Mouse (Mus musculus) heart, embryonic 15.5 days (tissue): Measurements from ENCODE around the gene Dnmbp. TPM values are rescaled to one million over a fixed set of nuclear protein-coding genes. Genes with fewer than 3 reads are reported as not detected.

ENCODE experiments used
- ATAC-seq: fragments of 200-750 bp; cut with Nextera tagmentation; replicated peaks from 2 replicates; pipeline ENCODE4 v1.8.0; 2017; ENCODE audit warnings: low read depth, moderate TSS enrichment; ENCODE audit not compliant: insufficient number of reproducible peaks, insufficient read depth, low FRiP score
- H3K27ac ChIP-seq: fragments of 300-500 bp; sonication (generic); 2 replicates; pipeline ENCODE4 v1.5.1; 2015; ENCODE audit warnings: mild to moderate bottlenecking, inconsistent platforms
- H3K27me3 ChIP-seq: fragments of 300-500 bp; sonication (generic); 2 replicates; pipeline ENCODE4 v1.6.1; 2015; ENCODE audit warnings: inconsistent platforms
- H3K36me3 ChIP-seq: fragments of 300-500 bp; sonication (generic); 2 replicates; pipeline ENCODE4 v1.6.1; 2015; ENCODE audit warnings: mild to moderate bottlenecking, inconsistent platforms
- H3K4me1 ChIP-seq: fragments of 300-500 bp; sonication (generic); replicated peaks from 2 replicates; pipeline ENCODE4 v1.6.1; 2015; ENCODE audit warnings: inconsistent platforms
- H3K4me2 ChIP-seq: fragments of 300-500 bp; sonication (generic); 2 replicates; pipeline ENCODE4 v1.6.1; 2015; ENCODE audit warnings: inconsistent platforms, mild to moderate bottlenecking, moderate library complexity
- H3K4me3 ChIP-seq: fragments of 300-500 bp; sonication (generic); 2 replicates; pipeline ENCODE4 v1.5.1; 2015; ENCODE audit warnings: mild to moderate bottlenecking, inconsistent platforms
- H3K9ac ChIP-seq: fragments of 300-500 bp; sonication (generic); 2 replicates; pipeline ENCODE4 v1.6.1; 2015; ENCODE audit warnings: mild to moderate bottlenecking, inconsistent platforms
- H3K9me3 ChIP-seq: fragments of 300-500 bp; sonication (generic); replicated peaks from 2 replicates; pipeline ENCODE4 v1.6.1; 2016; ENCODE audit warnings: inconsistent platforms
- WGBS: fragments of 180-500 bp; shearing (Covaris S2); methylation state at CpG from one replicate; pipeline ENCODE4 v1.1.7; 2015; ENCODE audit warnings: mixed read lengths; 5-methylcytosine and 5-hydroxymethylcytosine counted together
- polyA plus RNA-seq: library from polyadenylated mRNA; unstranded; fragments of >200 nt; fragmentation: Nextera tagmentation; extraction: Ambion mirVana; gene quantifications from 2 replicates; pipeline ENCODE4 v1.2.1, GENCODE M21; 2015

Gene Dnmbp
- polyA plus RNA-seq, 1 experiment from 2014 or later = 8.5 TPM

DNA sequence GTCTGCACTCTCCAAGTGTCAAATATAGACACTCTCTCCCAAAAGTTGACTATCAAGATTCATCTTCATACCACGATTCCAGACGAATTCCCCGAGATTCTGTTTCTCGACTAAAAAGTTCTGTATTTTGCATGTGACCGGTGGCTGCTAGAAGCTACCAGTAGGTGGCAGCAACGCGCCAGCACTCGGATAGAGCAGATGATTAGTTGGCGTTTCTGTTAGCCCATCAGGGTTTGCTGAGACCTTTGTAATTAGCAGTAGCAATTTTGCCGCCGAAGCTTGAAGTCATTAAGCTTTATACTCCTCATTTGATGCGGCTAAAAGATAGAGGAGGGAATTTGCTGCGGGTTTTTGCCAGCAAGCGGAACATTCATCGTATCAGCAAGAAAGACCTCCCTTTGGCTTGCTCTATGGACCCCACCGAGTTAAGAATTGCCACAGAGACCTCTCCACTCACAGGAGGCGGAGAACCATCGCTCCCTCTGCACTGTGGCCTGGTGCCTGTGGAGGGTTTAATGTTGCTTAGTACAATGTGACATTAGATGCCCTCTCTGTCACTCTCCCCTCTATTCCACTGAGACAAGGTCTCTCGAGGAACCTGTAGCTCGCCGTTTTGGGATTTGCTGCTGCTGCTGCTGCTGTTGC lies 107.4 kb downstream of the Dnmbp start:
- Histone ChIP-seq H3K9ac (no peak overlapping the region), H3K27me3 (peaks cover 6% of the 10 kb centered on the region; the same call in 1 of the 2 replicates), H3K4me1 (no peaks in the 10 kb centered on the region), H3K9me3 (no peaks in the 10 kb centered on the region), H3K4me2 (no peak overlapping the region), H3K4me3 (no peak overlapping the region), H3K36me3 (no peaks in the 10 kb centered on the region), H3K27ac (no peak overlapping the region)
- WGBS = 33% methylated on average over 21 of the region's 21 CpGs
- ATAC-seq = no peak

GRCm38 (mm10) chr19:43826855-43827254 lies 113.1 kb downstream of the Dnmbp start:
- H3K4me3 ChIP-seq = no peak overlapping the region
- ATAC-seq = no peak
- H3K4me2 ChIP-seq = no peak overlapping the region
- H3K9ac ChIP-seq = no peak overlapping the region
- no peak overlapping the region for H3K27ac ChIP-seq
- no peaks in the 10 kb centered on the region for H3K9me3 ChIP-seq
- WGBS = 63% methylated on average over 8 of the region's 8 CpGs
- H3K27me3 ChIP-seq = peaks cover 6% of the 10 kb centered on the region; the same call in 1 of the 2 replicates
- H3K4me1 ChIP-seq = no peaks in the 10 kb centered on the region
- H3K36me3 ChIP-seq = no peaks in the 10 kb centered on the region

DNA sequence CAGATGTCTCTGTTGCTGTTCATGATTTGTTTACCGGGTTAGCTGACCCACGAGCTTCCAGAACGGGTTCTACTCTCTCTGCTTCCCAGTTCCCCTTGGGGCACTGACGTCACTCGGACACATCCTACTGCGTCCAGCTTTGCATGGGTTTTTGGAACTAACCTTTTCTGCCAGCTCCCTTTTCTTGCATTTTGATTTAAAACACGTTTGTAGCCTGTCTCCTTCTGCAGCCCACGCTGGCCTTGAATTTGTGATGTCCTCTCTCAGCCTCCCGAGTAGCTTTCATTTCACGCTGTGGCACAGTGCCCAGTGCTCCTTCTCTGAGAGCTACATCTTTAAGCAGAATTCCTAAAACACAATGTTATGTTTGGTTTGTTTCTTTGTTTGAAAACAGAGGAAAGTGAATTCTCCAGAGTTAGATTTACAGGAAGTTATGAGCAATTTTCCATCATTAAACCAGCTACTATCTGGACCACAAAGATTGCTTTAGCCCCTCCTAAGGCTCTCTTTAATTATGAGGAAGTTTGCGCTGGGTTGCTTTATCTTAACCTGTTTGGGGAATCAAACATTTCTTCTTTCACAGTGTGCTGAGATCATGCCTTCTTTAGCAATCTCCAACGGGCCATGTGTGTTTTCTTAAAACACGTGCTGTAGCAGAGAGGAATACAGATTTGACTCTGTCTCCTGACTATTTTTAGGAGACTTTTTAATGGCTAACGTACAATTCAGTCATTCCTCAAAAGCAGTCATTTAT lies 124.2 kb downstream of the Dnmbp start:
- Histone ChIP-seq H3K4me3 (0 out of 2 replicates have a peak overlapping the region, but pooled peaks have one; percentile 12), H3K9ac (no peak overlapping the region), H3K27me3 (no peaks in the 10 kb centered on the region), H3K9me3 (no peaks in the 10 kb centered on the region), H3K4me1 (peaks cover 2% of the 10 kb centered on the region; the same call in 1 of the 2 replicates), H3K36me3 (no peaks in the 10 kb centered on the region), H3K4me2 (0 out of 2 replicates have a peak overlapping the region, but pooled peaks have one; percentile 23), H3K27ac (no peak overlapping the region)
- 52% methylated on average over 14 of the region's 14 CpGs for WGBS
- no peak for ATAC-seq

GRCm38 (mm10) chr19:43813315-43813714 lies 126.7 kb downstream of the Dnmbp start:
- Histone ChIP-seq H3K4me3 (no peak overlapping the region), H3K9ac (no peak overlapping the region), H3K9me3 (no peaks in the 10 kb centered on the region), H3K36me3 (no peaks in the 10 kb centered on the region), H3K4me2 (no peak overlapping the region), H3K27ac (no peak overlapping the region), H3K27me3 (no peaks in the 10 kb centered on the region), H3K4me1 (peaks cover 2% of the 10 kb centered on the region; the same call in 1 of the 2 replicates)
- no peak for ATAC-seq
- WGBS = 85% methylated on average over 10 of the region's 10 CpGs

DNA sequence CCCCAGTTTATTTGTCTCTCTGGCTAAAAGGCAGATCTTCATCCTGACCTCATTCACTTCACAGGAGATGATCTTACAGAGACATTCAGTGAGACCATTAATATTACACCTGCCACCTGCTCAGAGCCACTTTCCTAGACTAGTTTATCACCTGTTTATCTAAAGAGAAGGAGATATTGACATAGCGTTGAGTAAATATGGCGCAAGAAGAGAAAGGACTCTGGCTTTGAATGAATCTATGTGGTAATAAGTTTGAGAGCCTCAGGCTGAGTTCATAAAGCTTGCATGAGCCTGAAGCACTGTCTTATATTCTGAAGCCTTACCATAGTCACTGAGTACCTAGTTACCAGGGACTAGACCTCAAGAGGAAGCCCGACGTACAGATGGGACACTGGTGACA lies 128.6 kb downstream of the Dnmbp start:
- peaks cover 2% of the 10 kb centered on the region; the same call in 1 of the 2 replicates for H3K4me1 ChIP-seq
- H3K9me3 ChIP-seq = no peaks in the 10 kb centered on the region
- no peak overlapping the region for H3K4me2 ChIP-seq
- ATAC-seq = no peak
- H3K4me3 ChIP-seq = no peak overlapping the region
- no peaks in the 10 kb centered on the region for H3K27me3 ChIP-seq
- no peaks in the 10 kb centered on the region for H3K36me3 ChIP-seq
- H3K27ac ChIP-seq = no peak overlapping the region
- H3K9ac ChIP-seq = no peak overlapping the region
- WGBS = 80% methylated on average over 4 of the region's 4 CpGs

- Histone ChIP-seq H3K9me3 (no peaks in the 10 kb centered on the region), H3K9ac (no peak overlapping the region), H3K4me1 (no peaks in the 10 kb centered on the region), H3K27ac (no peak overlapping the region), H3K4me2 (no peak overlapping the region), H3K36me3 (no peaks in the 10 kb centered on the region), H3K4me3 (no peak overlapping the region), H3K27me3 (no peaks in the 10 kb centered on the region)
- no peak for ATAC-seq
- WGBS = 45% methylated on average over 4 of the region's 4 CpGs
Observed at GRCm38 (mm10) chr19:43809331-43809730, 130.7 kb downstream of the Dnmbp start.

GRCm38 (mm10) chr19:43803866-43804265 lies 136.1 kb downstream of the Dnmbp start:
- Histone ChIP-seq H3K4me1 (no peaks in the 10 kb centered on the region), H3K9me3 (no peaks in the 10 kb centered on the region), H3K27me3 (no peaks in the 10 kb centered on the region), H3K27ac (no peak overlapping the region), H3K4me3 (no peak overlapping the region), H3K9ac (no peak overlapping the region), H3K36me3 (no peaks in the 10 kb centered on the region), H3K4me2 (no peak overlapping the region)
- 83% methylated on average over 10 of the region's 10 CpGs for WGBS
- ATAC-seq = no peak

GRCm38 (mm10) chr19:43801427-43802051 lies 138.5 kb downstream of the Dnmbp start:
- H3K4me2 ChIP-seq = no peak overlapping the region
- H3K27me3 ChIP-seq = no peaks in the 10 kb centered on the region
- no peak overlapping the region for H3K9ac ChIP-seq
- H3K27ac ChIP-seq = no peak overlapping the region
- H3K36me3 ChIP-seq = no peaks in the 10 kb centered on the region
- WGBS = 71% methylated on average over 9 of the region's 9 CpGs
- H3K9me3 ChIP-seq = no peaks in the 10 kb centered on the region
- no peak for ATAC-seq
- H3K4me1 ChIP-seq = no peaks in the 10 kb centered on the region
- H3K4me3 ChIP-seq = no peak overlapping the region

GRCm38 (mm10) chr19:43797216-43797615 lies 142.8 kb downstream of the Dnmbp start:
- Histone ChIP-seq H3K4me1 (no peaks in the 10 kb centered on the region), H3K9ac (no peak overlapping the region), H3K9me3 (no peaks in the 10 kb centered on the region), H3K4me2 (no peak overlapping the region), H3K4me3 (no peak overlapping the region), H3K27ac (no peak overlapping the region), H3K36me3 (no peaks in the 10 kb centered on the region), H3K27me3 (no peaks in the 10 kb centered on the region)
- ATAC-seq = no peak
- WGBS = 62% methylated on average over 5 of the region's 5 CpGs
